Mouse (Mus musculus) embryonic facial prominence, embryonic 12.5 days (tissue): ENCODE results near the gene Scmh1. TPM values are rescaled to one million over a fixed set of nuclear protein-coding genes. Genes with fewer than 3 reads are reported as not detected.
A peak's percentile ranks its signal among the peaks of the same experiment; 100 is the strongest.

Experiments used
- ATAC-seq: fragments of 200-750 bp; cut with Nextera tagmentation; 2 replicates; pipeline ENCODE4 v1.8.0; 2017; ENCODE audit not compliant: insufficient number of reproducible peaks, insufficient read depth, low FRiP score, low TSS enrichment
- H3K27ac ChIP-seq: fragments of 300-500 bp; sonication (generic); 2 replicates; pipeline ENCODE4 v1.5.1; 2016; ENCODE audit warnings: mild to moderate bottlenecking
- H3K27me3 ChIP-seq: fragments of 300-500 bp; sonication (generic); 2 replicates; pipeline ENCODE4 v1.6.1; 2016; ENCODE audit warnings: mild to moderate bottlenecking, moderate library complexity
- H3K36me3 ChIP-seq: fragments of 300-500 bp; sonication (generic); 2 replicates; pipeline ENCODE4 v1.6.1; 2016; ENCODE audit warnings: mild to moderate bottlenecking
- H3K4me1 ChIP-seq: fragments of 300-500 bp; sonication (generic); 2 replicates; pipeline ENCODE4 v1.6.1; 2016
- H3K4me2 ChIP-seq: fragments of 300-500 bp; sonication (generic); replicated peaks from 2 replicates; pipeline ENCODE4 v1.6.1; 2016; ENCODE audit warnings: mild to moderate bottlenecking, moderate library complexity
- H3K4me3 ChIP-seq: fragments of 300-500 bp; sonication (generic); 2 replicates; pipeline ENCODE4 v1.5.1; 2016; ENCODE audit warnings: mild to moderate bottlenecking
- H3K9ac ChIP-seq: fragments of 300-500 bp; sonication (generic); 2 replicates; pipeline ENCODE4 v1.6.1; 2016; ENCODE audit warnings: mild to moderate bottlenecking, moderate library complexity
- H3K9me3 ChIP-seq: fragments of 300-500 bp; sonication (generic); 2 replicates; pipeline ENCODE4 v1.6.1; 2016; ENCODE audit warnings: mild to moderate bottlenecking, moderate library complexity
- WGBS: fragments of 180-500 bp; shearing (Covaris S2); methylation state at CpG from one replicate; pipeline ENCODE4 v1.1.7; 2016; 5-methylcytosine and 5-hydroxymethylcytosine counted together
- polyA plus RNA-seq: library from polyadenylated mRNA; unstranded; fragments of >200 nt; fragmentation: Nextera tagmentation; extraction: Ambion mirVana; gene quantifications from 2 replicates; pipeline ENCODE4 v1.2.1, GENCODE M21; 2016

Scmh1 gene
- polyA plus RNA-seq, 1 experiment from 2014 or later: 45.2 TPM

DNA sequence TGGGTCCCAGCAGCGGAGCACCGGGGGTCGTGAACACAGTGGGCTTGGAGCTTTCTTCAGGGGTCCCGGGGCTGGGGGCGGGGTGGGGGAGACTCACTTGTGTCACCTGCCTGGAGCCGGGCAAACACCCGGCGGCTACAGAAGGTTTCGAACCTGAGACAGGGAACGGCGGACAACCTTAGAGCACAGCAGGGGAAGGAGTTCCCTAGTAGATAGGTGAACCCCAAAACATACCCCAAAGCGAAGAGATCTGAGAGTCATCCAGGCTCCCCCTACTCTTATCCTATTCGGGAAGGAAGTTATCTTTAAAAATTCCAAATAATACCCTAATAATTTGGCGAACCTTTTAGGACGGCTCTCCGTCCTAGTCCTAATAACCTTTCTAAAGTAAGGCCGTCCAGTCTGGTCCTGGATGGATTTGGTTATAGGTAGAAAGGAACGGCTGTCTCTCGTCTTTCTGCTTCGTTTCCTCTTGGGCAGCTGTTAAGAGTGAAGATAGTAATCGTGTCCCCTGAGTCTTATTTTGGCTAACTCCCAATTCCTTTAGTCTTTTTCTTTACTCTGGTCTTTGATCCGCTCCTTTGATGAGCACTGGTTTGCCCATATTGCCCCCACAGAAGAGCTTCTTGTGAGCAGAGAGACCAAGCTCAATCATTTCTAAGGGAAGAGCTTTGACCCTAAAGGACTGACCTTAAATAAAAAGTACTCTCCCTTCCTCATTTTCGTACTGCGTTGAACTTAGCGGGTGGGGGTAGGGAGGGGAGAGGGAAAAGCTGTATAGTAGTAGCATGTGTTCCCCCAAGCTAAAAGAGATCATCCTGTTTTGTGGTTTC is 941 bp downstream of the Scmh1 start:
- Histone ChIP-seq H3K9me3 (no peaks in the 10 kb centered on the region), H3K4me2 (peak overlapping the region; percentile 71), H3K4me1 (0 out of 2 replicates have a peak, but pooled peaks cover 12% of the 10 kb centered on the region), H3K27ac (peak overlapping the region; percentile 92), H3K4me3 (peak overlapping the region; percentile 96), H3K27me3 (no peaks in the 10 kb centered on the region), H3K36me3 (no peaks in the 10 kb centered on the region), H3K9ac (peak overlapping the region; percentile 97)
- ATAC-seq: no peak
- WGBS: 3% methylated on average over 25 of the region's 25 CpGs

DNA sequence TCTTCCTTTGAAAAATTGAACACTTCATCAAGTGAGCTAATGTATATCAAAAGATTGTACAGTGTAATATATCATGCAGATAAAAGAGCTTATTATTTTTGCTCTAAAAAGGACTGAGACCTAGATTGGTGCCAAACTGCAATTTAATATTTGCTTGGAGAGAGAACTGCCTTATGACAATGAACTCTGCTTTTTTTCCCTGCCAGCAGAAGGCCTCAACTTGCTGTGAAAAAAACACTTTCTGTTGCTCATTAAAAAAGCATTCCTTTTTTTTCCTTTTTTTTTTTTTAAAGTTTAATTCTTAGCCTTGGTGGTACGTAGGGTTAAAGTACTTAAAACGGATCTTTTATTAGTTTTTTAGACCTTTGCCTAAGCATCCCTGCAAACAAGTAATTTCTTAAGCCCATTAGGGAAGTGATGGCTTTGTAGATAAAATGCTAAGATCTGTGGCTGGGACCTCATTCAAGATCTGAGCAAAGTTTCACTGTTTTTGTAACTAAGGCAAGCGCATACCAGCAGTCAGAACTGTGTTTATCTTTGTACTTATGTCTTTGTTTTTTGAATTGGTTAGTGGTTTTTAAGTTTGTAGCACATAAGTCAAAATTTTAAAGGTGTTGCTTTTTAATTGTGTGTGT is 1.7 kb downstream of the Scmh1 start:
- 58% methylated on average over 3 of the region's 3 CpGs for whole genome bisulfite sequencing
- Histone ChIP-seq H3K27me3 (no peaks in the 10 kb centered on the region), H3K4me3 (peak overlapping the region; percentile 96), H3K4me2 (peak overlapping the region; percentile 71), H3K9me3 (no peaks in the 10 kb centered on the region), H3K36me3 (no peaks in the 10 kb centered on the region), H3K9ac (no peak overlapping the region), H3K4me1 (0 out of 2 replicates have a peak, but pooled peaks cover 12% of the 10 kb centered on the region), H3K27ac (no peak overlapping the region)
- ATAC-seq: no peak

DNA sequence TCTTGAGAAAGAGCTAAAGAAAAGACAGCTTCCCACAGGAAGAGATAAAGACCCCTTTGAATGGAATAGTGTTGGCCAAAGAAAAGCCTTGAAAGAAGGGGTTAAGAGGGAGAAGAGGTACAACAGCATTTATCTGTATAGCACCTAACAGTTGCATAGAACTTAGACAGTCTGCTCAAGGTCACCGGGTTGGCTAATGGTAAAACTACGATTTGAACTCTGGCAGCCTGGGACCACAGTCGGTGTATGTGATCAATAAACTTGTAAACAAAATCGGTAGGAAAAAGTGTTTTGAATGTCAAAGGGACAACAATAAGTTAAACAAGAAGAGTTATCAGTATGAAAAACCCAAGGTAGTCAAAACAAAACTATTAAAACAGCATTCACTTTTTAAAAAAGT is 13.0 kb downstream of the Scmh1 start:
- Histone ChIP-seq H3K9ac (no peak overlapping the region), H3K4me2 (no peak overlapping the region), H3K36me3 (no peaks in the 10 kb centered on the region), H3K4me3 (no peak overlapping the region), H3K4me1 (peaks cover 15% of the 10 kb centered on the region), H3K9me3 (no peaks in the 10 kb centered on the region), H3K27ac (no peak overlapping the region), H3K27me3 (no peaks in the 10 kb centered on the region)
- WGBS: 84% methylated on average over 4 of the region's 4 CpGs
- ATAC-seq: no peak

DNA sequence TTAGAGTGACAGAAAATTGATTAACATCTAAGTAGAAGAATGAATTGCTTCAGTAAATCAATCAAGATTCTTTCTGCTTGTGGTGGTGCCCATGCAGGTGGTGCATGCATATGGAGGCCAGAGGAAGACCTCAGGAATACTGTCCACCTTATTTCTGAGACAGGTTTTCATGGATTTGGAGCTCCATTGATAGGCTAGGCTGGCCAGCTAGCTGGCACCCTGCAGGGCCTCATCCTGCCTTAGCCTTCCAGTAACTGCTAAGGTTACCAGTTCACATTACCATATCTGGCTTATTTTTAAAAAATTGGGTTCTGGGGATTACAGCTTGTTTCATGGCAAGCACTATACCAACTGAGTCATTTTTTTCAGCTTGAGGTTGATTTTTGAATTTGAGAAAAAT is 15.1 kb downstream of the Scmh1 start:
- no peak overlapping the region for H3K4me3 ChIP-seq
- no peaks in the 10 kb centered on the region for H3K27me3 ChIP-seq
- ATAC-seq: no peak
- no peak overlapping the region for H3K27ac ChIP-seq
- peaks cover 15% of the 10 kb centered on the region for H3K4me1 ChIP-seq
- no peaks in the 10 kb centered on the region for H3K9me3 ChIP-seq
- H3K9ac ChIP-seq: no peak overlapping the region
- no peak overlapping the region for H3K4me2 ChIP-seq
- no peaks in the 10 kb centered on the region for H3K36me3 ChIP-seq

DNA sequence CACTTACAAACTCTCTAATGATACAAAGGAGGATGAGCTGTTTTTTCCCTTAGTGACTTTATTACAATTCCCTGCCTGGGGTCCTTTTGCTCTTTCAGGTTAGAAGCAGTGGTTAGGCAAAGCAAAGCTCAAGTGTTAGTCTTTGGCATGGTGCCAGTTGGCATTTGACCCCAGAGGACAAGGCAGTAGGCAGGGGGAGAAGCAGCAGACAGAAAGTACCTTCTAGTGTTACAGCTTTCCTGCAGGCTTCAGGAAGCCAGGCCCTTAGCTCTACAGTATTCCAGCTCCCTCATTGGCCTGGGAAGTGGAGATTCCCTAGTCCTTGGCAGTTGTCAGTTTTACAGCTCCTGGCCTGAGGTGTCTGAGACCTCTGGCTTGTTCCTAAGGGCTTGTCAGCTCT is 15.6 kb downstream of the Scmh1 start:
- Histone ChIP-seq H3K4me1 (peaks cover 15% of the 10 kb centered on the region), H3K9me3 (no peaks in the 10 kb centered on the region), H3K27me3 (no peaks in the 10 kb centered on the region), H3K4me3 (no peak overlapping the region), H3K9ac (no peak overlapping the region), H3K4me2 (no peak overlapping the region), H3K36me3 (no peaks in the 10 kb centered on the region), H3K27ac (no peak overlapping the region)
- no peak for ATAC-seq

DNA sequence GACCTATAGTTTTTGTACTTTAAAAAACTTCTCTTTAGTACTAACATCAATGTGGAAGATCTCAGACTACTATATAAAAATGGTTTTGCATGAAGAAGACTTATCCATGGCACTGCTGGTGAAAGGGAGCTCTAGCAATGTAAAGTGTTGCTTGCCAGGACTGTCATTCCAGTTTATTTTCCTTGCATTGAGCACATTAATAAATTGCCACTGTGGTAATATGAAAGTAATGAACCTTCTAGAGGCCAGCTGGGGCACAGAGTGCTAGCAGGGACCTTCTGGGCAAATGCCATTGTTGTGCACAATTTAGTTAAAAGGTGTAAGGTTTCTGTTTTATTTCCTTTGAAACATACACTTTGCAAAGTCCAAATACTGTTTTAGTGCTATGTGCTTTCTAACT is 25.5 kb downstream of the Scmh1 start:
- no peaks in the 10 kb centered on the region for H3K9me3 ChIP-seq
- H3K4me2 ChIP-seq: no peak overlapping the region
- H3K4me1 ChIP-seq: peaks cover 6% of the 10 kb centered on the region
- no peak for ATAC-seq
- H3K9ac ChIP-seq: no peak overlapping the region
- H3K27me3 ChIP-seq: no peaks in the 10 kb centered on the region
- H3K27ac ChIP-seq: no peak overlapping the region
- no peak overlapping the region for H3K4me3 ChIP-seq
- H3K36me3 ChIP-seq: no peaks in the 10 kb centered on the region

DNA sequence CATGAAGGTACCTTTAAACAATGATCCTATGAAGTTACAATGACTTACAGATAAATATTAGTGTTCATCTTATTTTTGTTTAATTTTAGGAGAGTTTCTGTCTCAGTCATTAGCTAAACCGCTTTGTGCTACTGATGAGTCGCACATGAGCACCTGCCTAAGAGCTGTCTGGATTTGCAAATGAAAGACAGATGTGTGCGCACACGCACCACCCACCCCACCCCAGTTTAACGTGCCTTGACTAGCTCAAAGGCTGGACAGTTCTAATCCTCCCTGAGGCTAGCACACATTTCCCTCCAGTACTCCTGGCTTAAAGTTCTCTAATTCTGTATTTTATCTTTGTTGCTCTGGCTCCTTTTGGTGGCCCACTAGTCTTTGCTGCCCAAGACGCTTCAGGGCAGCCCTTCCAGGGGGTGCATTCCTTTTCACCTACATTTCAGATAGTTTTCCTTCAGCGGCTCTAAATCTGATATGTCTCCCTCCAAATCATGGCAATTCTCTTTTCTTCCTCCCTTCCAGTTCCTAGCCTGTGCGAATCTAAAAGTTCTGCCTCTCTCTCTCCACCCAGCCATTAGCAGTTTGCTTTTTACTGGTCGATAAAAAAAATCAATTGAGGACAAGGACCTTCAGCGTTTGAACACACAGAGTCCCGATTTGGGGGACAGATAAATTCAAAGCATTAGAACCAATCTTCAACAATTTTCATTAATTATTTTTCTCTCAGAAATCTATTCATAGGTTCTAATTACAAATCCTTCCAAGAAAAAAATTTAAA is 27.7 kb downstream of the Scmh1 start:
- Histone ChIP-seq H3K4me3 (no peak overlapping the region), H3K9me3 (no peaks in the 10 kb centered on the region), H3K4me1 (peaks cover 6% of the 10 kb centered on the region), H3K36me3 (no peaks in the 10 kb centered on the region), H3K9ac (no peak overlapping the region), H3K4me2 (no peak overlapping the region), H3K27ac (no peak overlapping the region), H3K27me3 (no peaks in the 10 kb centered on the region)
- 44% methylated on average over 11 of the region's 11 CpGs for WGBS
- no peak for ATAC-seq

DNA sequence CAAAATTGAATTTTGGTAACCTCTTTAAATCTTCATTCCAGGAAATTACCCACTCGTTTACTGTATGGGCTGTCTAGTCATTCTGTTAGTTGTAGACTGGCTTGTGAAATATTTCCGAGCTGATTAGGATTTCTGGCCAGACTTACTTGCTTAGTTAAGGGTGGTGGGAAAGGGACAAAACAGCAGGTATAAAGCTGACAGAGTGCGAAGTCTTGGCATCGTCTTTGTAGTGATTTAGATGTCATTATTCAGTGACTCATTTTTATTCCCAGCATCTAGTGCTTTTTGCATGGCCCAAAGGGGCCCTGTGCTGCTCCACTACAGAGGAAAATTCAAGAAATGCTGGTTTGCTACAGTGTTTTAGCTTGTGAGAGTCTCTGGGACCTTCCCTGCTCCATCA is 56.7 kb downstream of the Scmh1 start:
- Histone ChIP-seq H3K27ac (no peak overlapping the region), H3K4me3 (no peak overlapping the region), H3K4me2 (no peak overlapping the region), H3K4me1 (no peaks in the 10 kb centered on the region), H3K27me3 (no peaks in the 10 kb centered on the region), H3K36me3 (no peaks in the 10 kb centered on the region), H3K9me3 (no peaks in the 10 kb centered on the region), H3K9ac (no peak overlapping the region)
- ATAC-seq: no peak
- WGBS: 89% methylated on average over 4 of the region's 4 CpGs

DNA sequence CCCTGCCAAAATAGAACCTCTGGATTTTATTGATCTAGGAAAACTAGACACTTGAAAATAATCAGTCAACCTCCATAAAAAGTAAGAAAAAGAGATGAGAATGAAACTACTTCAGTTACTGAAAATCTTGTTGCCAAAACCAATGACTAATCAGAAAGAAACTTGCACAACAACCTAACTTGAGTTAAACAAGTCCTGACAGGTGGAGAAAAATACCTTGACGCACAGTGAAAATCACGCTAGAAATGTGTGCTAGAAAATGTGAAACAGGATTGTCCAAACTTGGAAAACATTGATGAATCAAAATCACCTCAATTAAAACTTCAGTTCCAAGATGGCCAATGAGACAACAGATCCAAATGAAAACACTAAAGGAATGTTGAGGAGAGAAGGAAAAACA is 67.9 kb downstream of the Scmh1 start:
- WGBS: 82% methylated on average over 2 of the region's 2 CpGs
- no peak for ATAC-seq
- Histone ChIP-seq H3K27ac (no peak overlapping the region), H3K9me3 (no peaks in the 10 kb centered on the region), H3K4me3 (no peak overlapping the region), H3K4me1 (no peaks in the 10 kb centered on the region), H3K9ac (no peak overlapping the region), H3K27me3 (no peaks in the 10 kb centered on the region), H3K36me3 (peaks cover 18% of the 10 kb centered on the region), H3K4me2 (no peak overlapping the region)

DNA sequence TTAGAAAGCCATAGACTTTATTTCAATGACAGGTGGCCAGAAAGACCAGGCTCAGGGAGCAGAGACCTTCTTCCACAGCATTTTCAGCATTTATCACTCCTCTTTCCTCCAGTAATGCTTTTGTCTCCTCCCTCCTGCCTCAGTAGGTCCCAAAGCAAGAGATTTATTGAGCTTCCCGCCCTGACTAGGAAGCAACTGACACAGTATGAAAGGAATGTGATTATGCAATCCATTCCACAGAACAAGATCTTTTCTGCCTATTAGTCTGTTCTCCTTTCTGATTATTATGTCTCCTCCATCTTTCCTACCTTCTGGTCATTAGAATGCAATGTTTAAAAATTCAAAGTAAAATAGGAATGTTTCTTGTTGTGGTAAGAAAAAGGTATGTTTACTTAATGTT is 82.6 kb downstream of the Scmh1 start:
- H3K36me3 ChIP-seq: peaks cover 12% of the 10 kb centered on the region; the same call in 1 of the 2 replicates
- H3K27me3 ChIP-seq: no peaks in the 10 kb centered on the region
- H3K4me2 ChIP-seq: no peak overlapping the region
- no peaks in the 10 kb centered on the region for H3K4me1 ChIP-seq
- H3K27ac ChIP-seq: no peak overlapping the region
- 54% methylated on average over 1 of the region's 1 CpGs for WGBS
- no peak overlapping the region for H3K4me3 ChIP-seq
- no peaks in the 10 kb centered on the region for H3K9me3 ChIP-seq
- H3K9ac ChIP-seq: no peak overlapping the region
- no peak for ATAC-seq

DNA sequence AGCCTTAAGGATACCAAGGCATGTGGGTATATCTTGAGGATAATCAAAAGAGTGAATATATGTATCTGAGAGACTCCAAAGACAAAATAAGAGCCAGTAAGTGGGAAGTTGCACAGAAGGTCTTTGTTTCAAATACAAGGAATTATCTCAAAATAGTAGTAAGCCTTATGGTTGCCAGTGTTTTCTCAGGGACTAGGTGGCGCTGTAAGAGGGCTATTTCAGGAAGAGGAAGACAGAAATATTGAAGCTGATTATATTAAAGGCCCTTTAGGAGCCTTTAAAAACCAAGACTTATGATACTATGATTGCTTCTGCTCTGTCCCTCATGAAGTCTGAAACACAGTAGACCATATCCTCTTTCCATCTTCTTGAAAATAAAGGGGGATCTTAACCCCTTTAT is 101.9 kb downstream of the Scmh1 start:
- 89% methylated on average over 1 of the region's 1 CpGs for WGBS
- Histone ChIP-seq H3K4me1 (no peaks in the 10 kb centered on the region), H3K9ac (no peak overlapping the region), H3K4me2 (no peak overlapping the region), H3K4me3 (no peak overlapping the region), H3K36me3 (peaks cover 45% of the 10 kb centered on the region), H3K9me3 (no peaks in the 10 kb centered on the region), H3K27me3 (no peaks in the 10 kb centered on the region), H3K27ac (no peak overlapping the region)
- ATAC-seq: no peak

DNA sequence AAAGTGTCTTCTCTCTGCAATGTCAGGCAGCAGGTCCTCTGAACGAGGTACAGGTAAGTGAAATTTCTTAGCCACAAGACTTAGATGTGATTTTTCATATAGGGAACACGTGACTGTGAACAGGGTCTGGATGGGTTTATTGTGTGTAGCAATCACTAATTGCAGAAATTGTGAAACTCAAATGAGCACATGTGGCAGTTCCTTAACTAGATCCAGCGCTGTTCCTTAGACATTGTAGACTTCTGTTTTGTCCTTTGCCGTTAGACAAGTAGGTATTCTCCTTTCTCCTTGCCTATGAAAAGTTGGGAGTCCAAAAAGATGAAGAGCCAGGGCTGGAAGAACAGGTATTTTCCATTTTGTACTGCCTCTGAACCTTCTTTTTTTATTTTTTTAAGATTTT is 106.1 kb downstream of the Scmh1 start:
- no peak for ATAC-seq
- H3K9me3 ChIP-seq: no peaks in the 10 kb centered on the region
- no peak overlapping the region for H3K9ac ChIP-seq
- no peak overlapping the region for H3K4me2 ChIP-seq
- H3K4me1 ChIP-seq: no peaks in the 10 kb centered on the region
- no peak overlapping the region for H3K4me3 ChIP-seq
- no peak overlapping the region for H3K27ac ChIP-seq
- 92% methylated on average over 4 of the region's 4 CpGs for WGBS
- peaks cover 44% of the 10 kb centered on the region for H3K36me3 ChIP-seq
- no peaks in the 10 kb centered on the region for H3K27me3 ChIP-seq
